Mouse (Mus musculus): ENCODE data around the gene Pilrb1. TPM values are rescaled to one million over a fixed set of nuclear protein-coding genes. Genes with fewer than 3 reads are reported as not detected.

Pilrb1 gene
- polyA plus RNA-seq, 1 experiment = not detected

DNA sequence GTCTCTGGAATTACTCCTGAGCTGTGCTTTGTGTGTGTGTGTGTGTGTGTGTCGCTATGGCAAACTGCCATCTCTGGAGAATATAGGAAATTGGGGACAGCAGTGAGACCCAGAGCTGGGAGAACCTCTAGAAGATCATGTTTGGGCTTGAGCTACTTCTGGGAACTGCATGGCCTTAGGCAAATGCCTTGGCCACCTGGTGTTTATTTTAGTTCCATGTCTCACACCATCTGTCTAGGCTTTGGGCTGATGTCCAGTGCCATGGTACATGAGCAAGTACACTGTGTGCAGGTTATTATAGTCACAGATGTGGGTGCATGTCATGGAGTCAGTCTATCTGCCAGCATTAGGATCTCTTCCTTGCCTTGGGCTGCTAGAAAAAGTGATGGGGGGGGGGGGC lies 35.3 kb downstream of the Pilrb1 start:
- TF ChIP-seq USF1 (IDR thresholded peaks at IDR 0.05; ENCODE audit: low read depth) (no peak), MYOG (IDR thresholded peaks at IDR 0.05; ENCODE audit: control insufficient read depth, extremely low read depth, insufficient read length) (no peak), MAX (IDR thresholded peaks at IDR 0.05) (no peak), FOSL1 (IDR thresholded peaks at IDR 0.05; ENCODE audit: insufficient read depth, low read length, poor library complexity, severe bottlenecking) (no peak), MYOD1 (IDR thresholded peaks at IDR 0.05; ENCODE audit: control insufficient read depth, insufficient read length, low read depth) (no peak), CEBPB (IDR thresholded peaks at IDR 0.05; ENCODE audit: low read depth) (no peak), CTCF (IDR thresholded peaks at IDR 0.05; ENCODE audit: control insufficient read depth, insufficient read depth, insufficient read length) (no peak)
- Histone ChIP-seq H3K79me3 (ENCODE audit: low read depth) (no peaks in the 10 kb centered on the region), H3K79me2 (ENCODE audit: control insufficient read depth, insufficient read depth) (no peaks in the 10 kb centered on the region), H3ac (ENCODE audit: control insufficient read depth, insufficient read length, low read depth) (no peak overlapping the region), H3K36me3 (ENCODE audit: control insufficient read depth, insufficient read depth) (no peaks in the 10 kb centered on the region), H3K4me3 (ENCODE audit: insufficient read depth, poor library complexity, severe bottlenecking) (no peak overlapping the region), H3K27me3 (ENCODE audit: control insufficient read depth, insufficient read depth, insufficient read length) (peaks cover 4% of the 10 kb centered on the region)

- peaks cover 4% of the 10 kb centered on the region for H3K27me3 ChIP-seq (ENCODE audit: control insufficient read depth, insufficient read depth, insufficient read length)
- H3K79me2 ChIP-seq (ENCODE audit: control insufficient read depth, insufficient read depth) = no peaks in the 10 kb centered on the region
- no peaks in the 10 kb centered on the region for H3K36me3 ChIP-seq (ENCODE audit: control insufficient read depth, insufficient read depth)
- H3K4me3 ChIP-seq (ENCODE audit: insufficient read depth, poor library complexity, severe bottlenecking) = no peak overlapping the region
- TF ChIP-seq CEBPB (IDR thresholded peaks at IDR 0.05; ENCODE audit: low read depth) (no peak), MYOD1 (IDR thresholded peaks at IDR 0.05; ENCODE audit: control insufficient read depth, insufficient read length, low read depth) (no peak), MAX (IDR thresholded peaks at IDR 0.05) (no peak), USF1 (IDR thresholded peaks at IDR 0.05; ENCODE audit: low read depth) (no peak), CTCF (IDR thresholded peaks at IDR 0.05; ENCODE audit: control insufficient read depth, insufficient read depth, insufficient read length) (no peak), FOSL1 (IDR thresholded peaks at IDR 0.05; ENCODE audit: insufficient read depth, low read length, poor library complexity, severe bottlenecking) (no peak), MYOG (IDR thresholded peaks at IDR 0.05; ENCODE audit: control insufficient read depth, extremely low read depth, insufficient read length) (no peak)
- H3K79me3 ChIP-seq (ENCODE audit: low read depth) = no peaks in the 10 kb centered on the region
- H3ac ChIP-seq (ENCODE audit: control insufficient read depth, insufficient read length, low read depth) = no peak overlapping the region
Observed at GRCm38 (mm10) chr5:137822126-137822525, 35.8 kb downstream of the Pilrb1 start.

DNA sequence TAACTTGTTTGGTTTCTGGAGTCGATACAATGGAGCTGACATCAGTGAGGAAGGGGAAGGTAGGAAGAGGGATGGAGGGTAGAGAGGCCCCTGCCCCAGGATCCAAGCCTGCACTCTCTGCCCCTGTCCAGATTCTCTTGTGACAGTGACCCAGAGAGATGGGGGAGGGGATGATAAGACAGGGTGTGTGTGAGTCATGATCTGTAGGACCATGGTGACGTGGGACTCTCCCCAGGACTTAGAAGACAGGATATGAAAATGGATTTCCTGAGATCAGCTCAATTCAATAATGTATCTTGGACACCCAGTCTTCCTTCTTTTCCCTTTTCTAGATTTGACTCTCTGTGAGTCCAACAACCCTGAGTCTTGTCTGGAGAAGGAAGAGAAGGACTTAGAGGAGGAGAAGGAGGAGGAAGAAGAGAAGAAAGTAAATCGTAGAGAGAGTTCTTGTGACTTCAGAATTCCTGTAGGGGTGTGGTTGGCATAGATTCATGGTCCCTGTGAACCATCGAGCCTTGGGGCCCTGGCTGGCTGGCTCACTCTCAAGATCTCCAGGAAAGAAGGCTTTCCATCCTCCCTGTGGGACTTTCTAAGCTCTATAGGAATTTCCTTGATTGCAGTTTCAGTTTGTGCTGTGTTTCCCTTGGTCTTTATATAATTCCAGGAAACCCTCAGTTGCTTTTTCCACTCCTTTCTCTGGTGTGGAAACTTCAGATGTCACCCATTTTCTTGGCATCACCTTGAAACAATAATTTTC lies 40.3 kb downstream of the Pilrb1 start:
- Histone ChIP-seq H3K79me3 (ENCODE audit: low read depth) (no peaks in the 10 kb centered on the region), H3K79me2 (ENCODE audit: control insufficient read depth, insufficient read depth) (no peaks in the 10 kb centered on the region), H3K36me3 (ENCODE audit: control insufficient read depth, insufficient read depth) (no peaks in the 10 kb centered on the region), H3K4me3 (ENCODE audit: insufficient read depth, poor library complexity, severe bottlenecking) (no peak overlapping the region), H3ac (ENCODE audit: control insufficient read depth, insufficient read length, low read depth) (no peak overlapping the region), H3K27me3 (ENCODE audit: control insufficient read depth, insufficient read depth, insufficient read length) (no peaks in the 10 kb centered on the region)
- TF ChIP-seq CTCF (IDR thresholded peaks at IDR 0.05; ENCODE audit: control insufficient read depth, insufficient read depth, insufficient read length) (no peak), MYOG (IDR thresholded peaks at IDR 0.05; ENCODE audit: control insufficient read depth, extremely low read depth, insufficient read length) (no peak), CEBPB (IDR thresholded peaks at IDR 0.05; ENCODE audit: low read depth) (no peak), MYOD1 (IDR thresholded peaks at IDR 0.05; ENCODE audit: control insufficient read depth, insufficient read length, low read depth) (no peak), MAX (IDR thresholded peaks at IDR 0.05) (no peak), FOSL1 (IDR thresholded peaks at IDR 0.05; ENCODE audit: insufficient read depth, low read length, poor library complexity, severe bottlenecking) (no peak), USF1 (IDR thresholded peaks at IDR 0.05; ENCODE audit: low read depth) (no peak)

DNA sequence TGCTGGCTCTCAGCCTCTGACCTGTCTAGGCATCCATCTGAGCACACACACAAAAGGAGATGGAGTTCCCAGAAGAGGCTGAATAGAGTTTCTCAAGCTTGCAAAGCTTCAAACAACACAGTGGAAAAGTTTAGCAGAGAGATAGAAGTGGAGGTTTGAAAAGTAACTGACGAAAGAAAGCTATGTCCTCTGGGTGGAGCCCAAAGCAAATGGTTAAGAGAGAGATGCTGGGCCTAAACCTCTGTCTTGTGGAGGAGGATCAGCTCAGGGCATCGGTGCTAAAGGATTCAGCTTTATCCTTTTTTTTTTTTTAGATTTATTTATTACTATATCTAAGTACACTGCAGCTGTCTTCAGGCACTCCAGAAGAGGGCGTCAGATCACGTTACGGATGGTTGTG lies 49.6 kb downstream of the Pilrb1 start:
- no peaks in the 10 kb centered on the region for H3K27me3 ChIP-seq (ENCODE audit: control insufficient read depth, insufficient read depth, insufficient read length)
- H3K79me2 ChIP-seq (ENCODE audit: control insufficient read depth, insufficient read depth) = no peaks in the 10 kb centered on the region
- H3K79me3 ChIP-seq (ENCODE audit: low read depth) = no peaks in the 10 kb centered on the region
- H3K36me3 ChIP-seq (ENCODE audit: control insufficient read depth, insufficient read depth) = no peaks in the 10 kb centered on the region
- no peak overlapping the region for H3K4me3 ChIP-seq (ENCODE audit: insufficient read depth, poor library complexity, severe bottlenecking)
- no peak overlapping the region for H3ac ChIP-seq (ENCODE audit: control insufficient read depth, insufficient read length, low read depth)
- TF ChIP-seq MAX (IDR thresholded peaks at IDR 0.05) (no peak), MYOD1 (IDR thresholded peaks at IDR 0.05; ENCODE audit: control insufficient read depth, insufficient read length, low read depth) (no peak)

DNA sequence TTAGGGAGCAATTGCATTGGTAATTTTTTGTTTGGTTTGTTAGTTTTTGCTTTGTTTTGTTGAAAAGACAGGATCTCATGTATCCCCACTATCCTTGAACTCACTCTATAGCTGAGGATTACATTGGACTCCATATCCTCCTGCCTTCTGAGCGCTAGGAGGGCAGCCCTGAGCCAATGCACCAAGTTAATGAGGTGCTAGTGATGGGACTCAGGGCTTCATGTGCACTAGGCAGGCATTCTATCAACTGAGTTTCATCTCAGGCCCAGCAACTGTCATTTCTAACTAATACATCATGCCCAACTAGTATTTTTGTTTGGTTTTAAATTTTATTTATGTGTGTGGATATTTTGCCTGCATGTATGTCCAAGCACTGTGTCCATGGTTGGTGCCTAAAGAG lies 51.7 kb downstream of the Pilrb1 start:
- H3K79me3 ChIP-seq (ENCODE audit: low read depth) = no peaks in the 10 kb centered on the region
- no peak overlapping the region for H3ac ChIP-seq (ENCODE audit: control insufficient read depth, insufficient read length, low read depth)
- TF ChIP-seq MYOD1 (IDR thresholded peaks at IDR 0.05; ENCODE audit: control insufficient read depth, insufficient read length, low read depth) = no peak
- peaks cover 2% of the 10 kb centered on the region for H3K27me3 ChIP-seq (ENCODE audit: control insufficient read depth, insufficient read depth, insufficient read length)
- H3K36me3 ChIP-seq (ENCODE audit: control insufficient read depth, insufficient read depth) = no peaks in the 10 kb centered on the region
- H3K4me3 ChIP-seq (ENCODE audit: insufficient read depth, poor library complexity, severe bottlenecking) = no peak overlapping the region
- H3K79me2 ChIP-seq (ENCODE audit: control insufficient read depth, insufficient read depth) = no peaks in the 10 kb centered on the region

Other genes with a start within 250 kb of the Pilrb1 start
- gene Pcolce, start 244.3 kb downstream of the Pilrb1 start, polyA plus RNA-seq (2012; fragmentation: generic; extraction: Trizol) = 651 TPM
- gene Fbxo24, start 229.1 kb downstream of the Pilrb1 start, polyA plus RNA-seq (2012; fragmentation: generic; extraction: Trizol) = 0.29 TPM
- 27.5 TPM for gene Lrch4, start 229.0 kb downstream of the Pilrb1 start, polyA plus RNA-seq (2012; fragmentation: generic; extraction: Trizol)
- gene Gm20605, start 228.9 kb downstream of the Pilrb1 start, polyA plus RNA-seq (2012; fragmentation: generic; extraction: Trizol) = 5.0 TPM
- gene Sap25, start 216.8 kb downstream of the Pilrb1 start, polyA plus RNA-seq (2012; fragmentation: generic; extraction: Trizol) = 4.4 TPM
- 0.05 TPM for gene Irs3, start 212.4 kb downstream of the Pilrb1 start, polyA plus RNA-seq (2012; fragmentation: generic; extraction: Trizol)
- gene Agfg2, start 173.4 kb downstream of the Pilrb1 start, polyA plus RNA-seq (2012; fragmentation: generic; extraction: Trizol) = 15.6 TPM
- gene Nyap1, start 116.5 kb downstream of the Pilrb1 start, polyA plus RNA-seq (2012; fragmentation: generic; extraction: Trizol) = 3.6 TPM
- 32.4 TPM for gene Tsc22d4, start 112.4 kb downstream of the Pilrb1 start, polyA plus RNA-seq (2012; fragmentation: generic; extraction: Trizol)
- gene Ppp1r35, start 79.3 kb downstream of the Pilrb1 start, polyA plus RNA-seq (2012; fragmentation: generic; extraction: Trizol) = 42.7 TPM
- 44.6 TPM for gene Mepce, start 70.5 kb downstream of the Pilrb1 start, polyA plus RNA-seq (2012; fragmentation: generic; extraction: Trizol)
- 0.73 TPM for gene Zcwpw1, start 70.3 kb downstream of the Pilrb1 start, polyA plus RNA-seq (2012; fragmentation: generic; extraction: Trizol)
- gene Pilra, start 21.8 kb downstream of the Pilrb1 start, polyA plus RNA-seq (2012; fragmentation: generic; extraction: Trizol) = 0.06 TPM
- not detected for gene Pilrb2, start 13.7 kb upstream of the Pilrb1 start, polyA plus RNA-seq (2012; fragmentation: generic; extraction: Trizol)
- gene Cyp3a13, start 63.5 kb upstream of the Pilrb1 start, polyA plus RNA-seq (2012; fragmentation: generic; extraction: Trizol) = not detected
- gene Gjc3, start 105.0 kb upstream of the Pilrb1 start, polyA plus RNA-seq (2012; fragmentation: generic; extraction: Trizol) = not detected
- gene Azgp1, start 123.4 kb upstream of the Pilrb1 start, polyA plus RNA-seq (2012; fragmentation: generic; extraction: Trizol) = not detected
- not detected for gene Smok3a, start 163.2 kb upstream of the Pilrb1 start, polyA plus RNA-seq (2012; fragmentation: generic; extraction: Trizol)
- gene Smok3b, start 163.3 kb upstream of the Pilrb1 start, polyA plus RNA-seq (2012; fragmentation: generic; extraction: Trizol) = not detected
- not detected for gene Smok3c, start 195.1 kb upstream of the Pilrb1 start, polyA plus RNA-seq (2012; fragmentation: generic; extraction: Trizol)
- 3.7 TPM for gene Zkscan1, start 227.0 kb upstream of the Pilrb1 start, polyA plus RNA-seq (2012; fragmentation: generic; extraction: Trizol)

All from C2C12 (cell line).